Mouse (Mus musculus) bone marrow macrophage, adult 2 months (primary cell): ENCODE results near the gene Rbks. TPM values are rescaled to one million over a fixed set of nuclear protein-coding genes. Genes with fewer than 3 reads are reported as not detected.

Experiments
- H3K27ac ChIP-seq: 2 replicates; pipeline ENCODE4 v1.5.1; 2012; ENCODE audit warnings: low read depth, low read length; ENCODE audit not compliant: insufficient read depth
- H3K4me1 ChIP-seq: 2 replicates; pipeline ENCODE4 v1.6.1; 2012; ENCODE audit warnings: low read length; ENCODE audit not compliant: control insufficient read depth, insufficient read depth
- H3K4me3 ChIP-seq: 2 replicates; pipeline ENCODE4 v1.5.1; 2012; ENCODE audit warnings: mild to moderate bottlenecking, low read length, moderate library complexity; ENCODE audit not compliant: insufficient read depth
- CTCF ChIP-seq: IDR thresholded peaks from 2 replicates; pipeline ENCODE4 v1.5.1; 2012; ENCODE audit warnings: low read depth, mild to moderate bottlenecking, low read length, moderate library complexity
- POLR2A ChIP-seq: IDR thresholded peaks from 2 replicates; pipeline ENCODE4 v1.6.1; 2012; ENCODE audit warnings: mild to moderate bottlenecking, low read depth, low read length, borderline replicate concordance
- polyA plus RNA-seq: library from polyadenylated mRNA; stranded (reverse); fragments of >200 nt; gene quantifications from 2 replicates; pipeline ENCODE4 v1.2.4, GENCODE M21; 2012; ENCODE audit not compliant: missing spikeins, insufficient read depth, insufficient read length

Rbks gene
- polyA plus RNA-seq, 1 experiment, result 12.3 TPM

- no peak overlapping the region for H3K4me3 ChIP-seq
- H3K27ac ChIP-seq, result no peak overlapping the region
- H3K4me1 ChIP-seq, result peaks cover 31% of the 10 kb centered on the region
- no peak for TF ChIP-seq POLR2A
- no peak for TF ChIP-seq CTCF
Measured at GRCm38 (mm10) chr5:31610376-31611086, 86.9 kb downstream of the Rbks start.

DNA sequence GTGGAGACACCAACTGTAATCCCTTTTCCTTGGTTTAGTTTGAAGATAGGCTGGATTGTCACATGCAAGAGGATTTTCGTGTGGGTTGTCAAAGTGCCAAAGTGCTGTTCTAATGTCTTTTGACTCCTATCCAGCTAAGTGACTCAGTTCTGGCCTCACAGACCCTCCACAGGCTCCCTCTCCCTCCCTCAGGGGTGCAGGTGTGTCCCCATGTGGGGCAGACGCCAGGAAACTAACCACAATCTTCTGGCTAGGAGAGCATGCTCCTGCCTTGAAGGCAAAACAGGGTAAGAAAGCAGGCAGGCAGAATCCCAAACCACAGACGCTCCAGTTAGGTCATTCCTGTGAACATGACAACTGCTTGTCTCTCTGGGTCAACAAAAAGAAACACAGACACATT, 91.3 kb downstream of the Rbks start:
- TF ChIP-seq POLR2A, result no peak
- no peak for TF ChIP-seq CTCF
- no peak overlapping the region for H3K4me3 ChIP-seq
- H3K27ac ChIP-seq, result no peak overlapping the region
- H3K4me1 ChIP-seq, result peaks cover 42% of the 10 kb centered on the region

DNA sequence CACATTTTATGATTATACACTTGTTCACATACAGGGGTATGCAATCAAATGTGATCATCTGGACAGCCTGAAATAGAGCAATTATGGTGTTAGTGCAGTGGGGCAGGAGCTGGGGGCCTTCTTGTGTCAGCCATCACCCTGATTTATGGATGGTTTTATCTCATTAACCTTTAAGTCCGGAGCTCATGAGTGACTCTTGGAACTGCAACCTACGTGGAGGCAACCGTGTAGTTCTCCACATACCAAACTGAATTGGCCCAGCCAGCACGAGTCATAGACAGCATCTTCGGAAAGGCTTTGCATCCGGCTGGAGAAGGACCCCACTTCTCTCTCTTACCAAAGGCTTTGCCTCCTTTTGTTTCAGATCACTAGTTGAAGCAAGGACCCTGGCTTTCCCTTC, 93.7 kb downstream of the Rbks start:
- H3K4me3 ChIP-seq, result no peak overlapping the region
- no peak overlapping the region for H3K27ac ChIP-seq
- H3K4me1 ChIP-seq, result peaks cover 32% of the 10 kb centered on the region
- no peak for TF ChIP-seq POLR2A
- TF ChIP-seq CTCF, result no peak

GRCm38 (mm10) chr5:31602377-31602776, 95.0 kb downstream of the Rbks start:
- Histone ChIP-seq H3K4me1 (peaks cover 32% of the 10 kb centered on the region), H3K27ac (peak overlapping the region; percentile 63), H3K4me3 (no peak overlapping the region)
- TF ChIP-seq CTCF (no peak), POLR2A (no peak)

DNA sequence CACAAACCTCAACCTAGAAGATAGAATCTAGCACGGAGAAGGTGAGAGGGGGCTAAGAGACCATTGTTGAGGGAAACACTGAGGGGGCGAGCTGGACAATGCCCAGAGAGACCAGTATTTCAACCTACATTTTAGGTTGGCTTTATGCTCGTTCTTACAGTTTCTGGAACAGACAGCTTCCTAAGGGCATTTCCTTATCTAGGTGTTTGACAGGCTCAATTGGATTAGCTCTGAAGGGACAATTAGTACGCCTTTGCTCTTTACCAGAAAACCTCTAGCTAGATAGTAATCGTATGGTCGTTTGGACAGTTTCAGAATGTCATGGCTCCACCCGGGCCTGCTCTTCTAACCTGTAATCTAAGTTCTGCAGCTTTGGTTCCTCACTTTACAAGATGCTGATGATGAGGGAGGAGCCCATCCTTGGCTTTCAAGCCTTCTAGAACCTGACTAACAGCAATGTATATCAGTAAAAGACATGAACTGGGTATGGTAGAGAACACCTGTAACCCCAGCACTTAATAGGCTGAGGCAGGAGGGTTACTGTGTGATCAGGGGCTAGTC, 96.2 kb downstream of the Rbks start:
- no peak overlapping the region for H3K4me3 ChIP-seq

GRCm38 (mm10) chr5:31599161-31599560, 98.3 kb downstream of the Rbks start:
- Histone ChIP-seq H3K4me3 (no peak overlapping the region), H3K4me1 (peaks cover 25% of the 10 kb centered on the region), H3K27ac (no peak overlapping the region)
- TF ChIP-seq CTCF (no peak), POLR2A (no peak)

More for the DNA sequence above, 96.2 kb downstream of the Rbks start:
- H3K4me1 ChIP-seq, result peaks cover 36% of the 10 kb centered on the region
- no peak overlapping the region for H3K27ac ChIP-seq
- TF ChIP-seq CTCF, result no peak
- TF ChIP-seq POLR2A, result no peak

GRCm38 (mm10) chr5:31598579-31598978, 98.8 kb downstream of the Rbks start:
- peaks cover 22% of the 10 kb centered on the region for H3K4me1 ChIP-seq
- TF ChIP-seq CTCF, result 0 out of 2 replicates have a peak, but pooled peaks have one; percentile 24
- no peak for TF ChIP-seq POLR2A
- H3K4me3 ChIP-seq, result no peak overlapping the region
- no peak overlapping the region for H3K27ac ChIP-seq

GRCm38 (mm10) chr5:31598121-31598520, 99.3 kb downstream of the Rbks start:
- H3K27ac ChIP-seq, result no peak overlapping the region
- H3K4me3 ChIP-seq, result no peak overlapping the region
- TF ChIP-seq CTCF (no peak), POLR2A (no peak)
- peaks cover 22% of the 10 kb centered on the region for H3K4me1 ChIP-seq

DNA sequence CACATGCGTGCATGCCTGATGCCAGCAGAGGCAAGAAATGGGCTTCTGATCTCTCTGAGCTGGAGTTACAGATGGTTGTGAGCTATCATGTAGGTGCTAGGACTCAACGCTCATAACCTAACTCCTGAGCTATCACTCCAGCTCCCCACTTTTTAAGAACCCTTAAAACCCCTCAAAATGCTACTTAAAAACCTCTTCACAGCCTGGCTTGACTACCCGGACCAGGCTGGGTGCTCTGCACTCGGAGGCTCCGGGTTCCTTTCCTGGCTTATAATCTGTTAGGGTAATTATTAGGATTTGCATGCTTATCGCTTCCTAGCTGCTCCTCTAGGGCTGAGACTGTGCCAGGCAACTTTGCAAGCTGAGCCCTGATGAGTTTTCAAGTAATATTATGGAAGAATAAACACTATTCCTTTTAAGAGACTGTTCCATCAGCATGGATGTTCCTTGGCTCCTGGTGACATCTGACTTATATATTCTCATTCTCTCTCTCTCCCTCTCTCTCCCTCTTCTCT, 99.9 kb downstream of the Rbks start:
- TF ChIP-seq CTCF (no peak), POLR2A (no peak)
- Histone ChIP-seq H3K27ac (no peak overlapping the region), H3K4me1 (peaks cover 16% of the 10 kb centered on the region), H3K4me3 (no peak overlapping the region)
